Mouse (Mus musculus) liver, postnatal 0 days (tissue): ENCODE measurements around the gene Rnf181. TPM values are rescaled to one million over a fixed set of nuclear protein-coding genes. Genes with fewer than 3 reads are reported as not detected.

Experiments
- ATAC-seq: fragments of 200-750 bp; cut with Nextera tagmentation; 2 replicates; pipeline ENCODE4 v1.8.0; 2017; ENCODE audit warnings: mild to moderate bottlenecking, moderate library complexity
- DNase-seq: peaks from one replicate; pipeline ENCODE4 v3.0.0-alpha.2; 2016
- H3K27ac ChIP-seq: fragments of 300-500 bp; sonication (generic); 2 replicates; pipeline ENCODE4 v1.5.1; 2014; ENCODE audit warnings: antibody characterized with exemption, moderate library complexity, mild to moderate bottlenecking, low read depth
- H3K27me3 ChIP-seq: fragments of 300-500 bp; sonication (generic); 2 replicates; pipeline ENCODE4 v1.6.1; 2014; ENCODE audit warnings: low read length, control low read depth, mixed read lengths; ENCODE audit not compliant: insufficient read depth
- H3K36me3 ChIP-seq: fragments of 300-500 bp; sonication (generic); replicated peaks from 2 replicates; pipeline ENCODE4 v1.6.1; 2014; ENCODE audit warnings: mild to moderate bottlenecking, control low read depth, low read length, moderate library complexity, mixed read lengths; ENCODE audit not compliant: insufficient read depth
- H3K4me1 ChIP-seq: fragments of 300-500 bp; sonication (generic); 2 replicates; pipeline ENCODE4 v1.6.1; 2014; ENCODE audit warnings: antibody characterized with exemption, mild to moderate bottlenecking, control low read depth; ENCODE audit not compliant: insufficient read depth
- H3K4me2 ChIP-seq: fragments of 300-500 bp; sonication (generic); 2 replicates; pipeline ENCODE4 v1.6.1; 2014; ENCODE audit warnings: low read depth, mild to moderate bottlenecking, low read length, moderate library complexity, mixed read lengths
- H3K4me3 ChIP-seq: fragments of 300-500 bp; sonication (generic); 2 replicates; pipeline ENCODE4 v1.5.1; 2014; ENCODE audit warnings: low read depth, low read length
- H3K9ac ChIP-seq: fragments of 300-500 bp; sonication (generic); replicated peaks from 2 replicates; pipeline ENCODE4 v1.6.1; 2014; ENCODE audit warnings: mild to moderate bottlenecking, moderate library complexity
- H3K9me3 ChIP-seq: fragments of 300-500 bp; sonication (generic); 2 replicates; pipeline ENCODE4 v1.6.1; 2016; ENCODE audit warnings: mild to moderate bottlenecking, control low read depth, low read length, mixed read lengths
- CTCF ChIP-seq: sonication (generic); IDR thresholded peaks from 2 replicates; pipeline ENCODE4 v1.5.1; 2016; ENCODE audit warnings: antibody characterized with exemption, low read depth
- EP300 ChIP-seq: IDR thresholded peaks from 2 replicates; pipeline ENCODE4 v1.6.1; 2016; ENCODE audit warnings: antibody characterized with exemption, low read depth, mild to moderate bottlenecking
- WGBS: fragments of 180-500 bp; shearing (Covaris S2); extraction: QIAGEN DNeasy Blood & Tissue Kit; methylation state at CpG from one replicate; pipeline ENCODE4 v1.1.7; 2014; ENCODE audit not compliant: insufficient replicate concordance; 5-methylcytosine and 5-hydroxymethylcytosine counted together
- polyA plus RNA-seq: library from polyadenylated mRNA; unstranded; fragments of >200 nt; fragmentation: Nextera tagmentation; extraction: Ambion mirVana; gene quantifications from 2 replicates; pipeline ENCODE4 v1.2.1, GENCODE M21; 2015

The Rnf181 gene
- polyA plus RNA-seq, 1 experiment from 2014 or later, result 63.2 TPM

- TF ChIP-seq EP300 (no peak), CTCF (peak; percentile 81)
- Histone ChIP-seq H3K36me3 (no peaks in the 10 kb centered on the region), H3K4me2 (no peak overlapping the region), H3K27ac (no peak overlapping the region), H3K4me3 (no peak overlapping the region), H3K4me1 (peaks cover 4% of the 10 kb centered on the region), H3K9ac (no peak overlapping the region), H3K27me3 (no peaks in the 10 kb centered on the region), H3K9me3 (no peaks in the 10 kb centered on the region)
- 17% methylated on average over 3 of the region's 3 CpGs for WGBS
- DNase-seq (peak; percentile 76), ATAC-seq (no peak)
These were observed 42.8 kb upstream of the Rnf181 start for GRCm38 (mm10) chr6:72409567-72409966.

GRCm38 (mm10) chr6:72407119-72407518 is 40.4 kb upstream of the Rnf181 start:
- Histone ChIP-seq H3K36me3 (no peaks in the 10 kb centered on the region), H3K4me1 (no peaks in the 10 kb centered on the region), H3K27ac (no peak overlapping the region), H3K27me3 (no peaks in the 10 kb centered on the region), H3K4me3 (no peak overlapping the region), H3K9ac (no peak overlapping the region), H3K9me3 (no peaks in the 10 kb centered on the region), H3K4me2 (no peak overlapping the region)
- DNase-seq, result peak; percentile 94
- peak; percentile 89 for ATAC-seq
- WGBS, result 3% methylated on average over 5 of the region's 5 CpGs
- TF ChIP-seq CTCF, result peak; percentile 99
- no peak for TF ChIP-seq EP300

- Histone ChIP-seq H3K36me3 (no peaks in the 10 kb centered on the region), H3K27ac (no peak overlapping the region), H3K4me2 (no peak overlapping the region), H3K27me3 (no peaks in the 10 kb centered on the region), H3K4me1 (no peaks in the 10 kb centered on the region), H3K4me3 (no peak overlapping the region), H3K9ac (no peak overlapping the region), H3K9me3 (no peaks in the 10 kb centered on the region)
- 78% methylated on average over 7 of the region's 7 CpGs for WGBS
- ATAC-seq (no peak), DNase-seq (no peak)
- TF ChIP-seq CTCF (no peak), EP300 (no peak)
These were observed 38.6 kb upstream of the Rnf181 start for GRCm38 (mm10) chr6:72405356-72405755.

- no peak overlapping the region for H3K9ac ChIP-seq
- H3K36me3 ChIP-seq, result no peaks in the 10 kb centered on the region
- H3K4me2 ChIP-seq, result no peak overlapping the region
- peak; percentile 90 for ATAC-seq
- peak; percentile 85 for DNase-seq
- H3K4me3 ChIP-seq, result no peak overlapping the region
- peaks cover 4% of the 10 kb centered on the region for H3K4me1 ChIP-seq
- TF ChIP-seq EP300, result no peak
- TF ChIP-seq CTCF, result peak; percentile 90
- no peaks in the 10 kb centered on the region for H3K9me3 ChIP-seq
- H3K27me3 ChIP-seq, result no peaks in the 10 kb centered on the region
- 11% methylated on average over 7 of the region's 7 CpGs for WGBS
- H3K27ac ChIP-seq, result no peak overlapping the region
These were observed 35.1 kb upstream of the Rnf181 start for GRCm38 (mm10) chr6:72401875-72402274.

GRCm38 (mm10) chr6:72399967-72400366 is 33.2 kb upstream of the Rnf181 start:
- no peak overlapping the region for H3K4me3 ChIP-seq
- H3K9me3 ChIP-seq, result no peaks in the 10 kb centered on the region
- DNase-seq (no peak), ATAC-seq (no peak)
- H3K4me1 ChIP-seq, result peaks cover 7% of the 10 kb centered on the region
- no peaks in the 10 kb centered on the region for H3K36me3 ChIP-seq
- no peak overlapping the region for H3K9ac ChIP-seq
- TF ChIP-seq CTCF, result no peak
- no peak for TF ChIP-seq EP300
- H3K27me3 ChIP-seq, result no peaks in the 10 kb centered on the region
- WGBS, result 82% methylated on average over 2 of the region's 2 CpGs
- H3K27ac ChIP-seq, result no peak overlapping the region
- no peak overlapping the region for H3K4me2 ChIP-seq

GRCm38 (mm10) chr6:72396837-72397251 is 30.1 kb upstream of the Rnf181 start:
- no peak for ATAC-seq
- peaks cover 7% of the 10 kb centered on the region for H3K4me1 ChIP-seq
- no peak overlapping the region for H3K4me2 ChIP-seq
- peak overlapping the region; percentile 44 for H3K27ac ChIP-seq
- H3K27me3 ChIP-seq, result no peaks in the 10 kb centered on the region
- DNase-seq, result no peak
- H3K4me3 ChIP-seq, result no peak overlapping the region
- no peaks in the 10 kb centered on the region for H3K36me3 ChIP-seq
- TF ChIP-seq EP300, result no peak
- TF ChIP-seq CTCF, result no peak
- WGBS, result 64% methylated on average over 10 of the region's 10 CpGs
- H3K9me3 ChIP-seq, result no peaks in the 10 kb centered on the region
- 0 out of 2 replicates have a peak overlapping the region, but pooled peaks have one; percentile 21 for H3K9ac ChIP-seq

GRCm38 (mm10) chr6:72392341-72392740 is 25.6 kb upstream of the Rnf181 start:
- DNase-seq (no peak), ATAC-seq (no peak)
- H3K27me3 ChIP-seq, result no peaks in the 10 kb centered on the region
- H3K9ac ChIP-seq, result no peak overlapping the region
- TF ChIP-seq CTCF (peak; percentile 38), EP300 (no peak)
- peaks cover 33% of the 10 kb centered on the region for H3K4me1 ChIP-seq
- peak overlapping the region; percentile 80 for H3K4me2 ChIP-seq
- 84% methylated on average over 5 of the region's 5 CpGs for WGBS
- H3K27ac ChIP-seq, result no peak overlapping the region
- peaks cover 15% of the 10 kb centered on the region for H3K36me3 ChIP-seq
- no peak overlapping the region for H3K4me3 ChIP-seq
- no peaks in the 10 kb centered on the region for H3K9me3 ChIP-seq
